Mouse (Mus musculus) kidney, adult 9 months (tissue): ENCODE measurements around the gene Bsdc1.

Experiments
- DNase-seq: peaks from one replicate; pipeline ENCODE4 v3.0.0; 2022

The Bsdc1 gene

GRCm38 (mm10) chr4:129461183-129461960 lies at the start of gene Bsdc1:
Bsdc1 (plus strand) TSS chr4:129461581.
- DNase-seq: peak; percentile 100

- DNase-seq: no peak
Measured at GRCm38 (mm10) chr4:129415892-129416291, 45.5 kb upstream of the Bsdc1 start.

DNA sequence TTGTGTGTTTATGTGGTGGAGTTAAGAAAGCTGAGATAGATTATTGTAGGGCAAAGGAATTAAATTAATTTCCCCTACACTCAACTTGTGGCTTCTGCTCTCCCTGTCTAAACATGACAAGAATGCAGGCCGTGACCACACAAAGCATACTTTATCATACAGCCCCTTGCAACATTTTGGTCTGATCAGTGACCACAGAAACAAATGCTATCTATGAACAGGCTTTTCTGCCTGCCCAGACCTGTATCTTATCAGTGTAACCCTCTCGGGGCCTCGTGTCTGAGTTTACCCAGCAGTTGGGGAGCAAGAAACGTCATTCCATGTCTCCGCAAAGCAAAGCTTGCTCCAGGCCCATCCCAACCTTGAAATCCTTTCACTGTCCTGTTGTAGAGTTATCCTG lies 44.9 kb upstream of the Bsdc1 start:
- DNase-seq: no peak

DNA sequence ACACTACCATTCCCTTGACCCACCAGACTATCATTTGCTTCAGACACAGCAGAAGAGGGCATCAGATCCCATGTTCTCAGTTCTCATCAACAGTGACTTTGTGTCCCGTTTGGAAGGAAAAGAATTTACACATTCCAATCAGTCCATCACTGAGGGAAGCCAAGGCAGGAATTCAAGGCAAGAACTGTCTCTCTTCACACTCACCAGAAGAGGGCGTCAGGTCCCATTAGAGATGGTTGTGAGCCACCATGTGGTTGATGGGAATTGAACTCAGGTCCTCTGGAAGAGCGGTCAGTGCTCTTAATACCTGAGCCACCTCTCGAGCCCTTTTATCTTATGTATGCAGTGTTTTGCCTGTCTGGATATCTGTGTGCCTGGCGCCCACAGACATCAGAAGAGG lies 43.1 kb upstream of the Bsdc1 start:
- no peak for DNase-seq

DNA sequence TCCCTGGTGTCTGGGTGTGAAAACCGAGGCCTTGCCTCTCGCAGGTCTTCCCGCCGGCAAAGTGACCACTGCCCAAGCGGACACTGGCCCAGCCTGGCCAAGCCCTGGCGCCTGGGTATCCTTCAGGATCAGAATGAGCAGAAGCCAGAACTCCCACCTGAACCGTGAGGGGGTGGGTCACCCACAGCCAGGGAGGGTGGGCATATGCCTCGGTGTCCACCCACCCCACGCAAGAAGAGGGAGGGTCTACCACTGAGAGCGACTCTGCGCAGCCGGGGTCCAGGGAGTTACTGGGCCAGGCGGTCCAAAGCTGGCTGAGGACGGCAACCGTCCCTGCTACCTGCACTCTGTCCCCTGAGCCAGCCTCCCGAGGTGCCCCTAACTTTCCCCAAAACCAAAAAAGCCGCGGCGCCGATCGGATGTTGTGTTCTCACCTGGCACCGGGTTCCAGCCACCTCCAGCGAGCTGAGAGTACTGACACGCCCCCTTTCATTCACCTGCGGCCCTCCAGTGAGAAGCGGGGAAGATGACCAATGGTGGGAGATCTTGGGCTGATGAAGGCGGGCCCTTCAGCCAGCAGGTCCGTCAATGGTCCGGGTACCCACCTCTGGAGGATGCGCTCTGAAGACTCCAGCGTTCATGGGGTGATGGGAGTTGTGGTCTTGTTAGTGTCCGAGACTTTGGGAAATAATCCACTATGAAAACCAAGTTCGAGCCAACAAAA lies 20.9 kb upstream of the Bsdc1 start, which contains the start of gene Zbtb8b:
Zbtb8b (minus strand) TSS at position 514 of the 724 bp plus-strand sequence.
- peak; percentile 77 for DNase-seq

- peak; percentile 33 for DNase-seq
Measured at GRCm38 (mm10) chr4:129441145-129441544, 20.2 kb upstream of the Bsdc1 start.

DNA sequence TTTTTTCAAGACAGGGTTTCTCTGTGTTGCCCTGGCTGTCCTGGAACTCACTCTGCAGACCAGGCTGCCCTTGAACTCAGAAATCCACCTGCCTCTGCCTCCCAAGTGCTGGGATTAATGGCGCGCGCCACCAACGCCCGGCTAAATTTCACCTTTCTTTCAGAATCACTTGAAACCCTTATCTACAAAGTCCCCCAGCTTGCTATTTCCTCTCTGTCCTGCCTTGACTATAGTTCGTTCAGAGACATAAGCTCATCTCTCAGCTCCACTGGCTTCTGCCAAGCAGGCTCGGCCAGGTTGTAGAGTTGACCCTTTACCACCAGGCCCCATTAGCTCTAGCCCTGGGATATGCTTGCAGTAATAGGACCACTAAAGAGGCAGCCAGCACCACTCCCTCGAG lies 14.0 kb upstream of the Bsdc1 start:
- no peak for DNase-seq

GRCm38 (mm10) chr4:129447778-129448563 lies 13.4 kb upstream of the Bsdc1 start:
- no peak for DNase-seq

DNA sequence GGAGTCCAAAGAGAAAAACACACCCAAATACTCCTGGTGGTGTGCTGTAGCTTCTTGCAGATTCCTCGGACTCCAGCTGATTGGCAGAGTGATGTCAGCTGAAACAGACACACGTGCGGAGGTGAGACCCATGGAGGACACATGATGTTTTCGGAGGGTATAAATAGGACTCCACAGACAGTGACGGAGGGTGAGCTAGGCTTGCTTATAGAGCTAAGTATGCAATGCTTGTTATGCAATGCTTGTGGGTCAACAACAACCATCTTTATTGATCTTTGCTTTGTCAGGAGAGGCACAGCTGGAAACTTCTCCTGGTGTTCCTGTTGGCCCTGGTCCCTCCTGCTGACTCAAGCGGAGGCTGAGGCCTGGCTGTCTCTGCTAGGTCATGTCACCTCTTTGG lies 12.7 kb upstream of the Bsdc1 start:
- DNase-seq: no peak

GRCm38 (mm10) chr4:129450851-129451250 lies 10.5 kb upstream of the Bsdc1 start:
- no peak for DNase-seq

DNA sequence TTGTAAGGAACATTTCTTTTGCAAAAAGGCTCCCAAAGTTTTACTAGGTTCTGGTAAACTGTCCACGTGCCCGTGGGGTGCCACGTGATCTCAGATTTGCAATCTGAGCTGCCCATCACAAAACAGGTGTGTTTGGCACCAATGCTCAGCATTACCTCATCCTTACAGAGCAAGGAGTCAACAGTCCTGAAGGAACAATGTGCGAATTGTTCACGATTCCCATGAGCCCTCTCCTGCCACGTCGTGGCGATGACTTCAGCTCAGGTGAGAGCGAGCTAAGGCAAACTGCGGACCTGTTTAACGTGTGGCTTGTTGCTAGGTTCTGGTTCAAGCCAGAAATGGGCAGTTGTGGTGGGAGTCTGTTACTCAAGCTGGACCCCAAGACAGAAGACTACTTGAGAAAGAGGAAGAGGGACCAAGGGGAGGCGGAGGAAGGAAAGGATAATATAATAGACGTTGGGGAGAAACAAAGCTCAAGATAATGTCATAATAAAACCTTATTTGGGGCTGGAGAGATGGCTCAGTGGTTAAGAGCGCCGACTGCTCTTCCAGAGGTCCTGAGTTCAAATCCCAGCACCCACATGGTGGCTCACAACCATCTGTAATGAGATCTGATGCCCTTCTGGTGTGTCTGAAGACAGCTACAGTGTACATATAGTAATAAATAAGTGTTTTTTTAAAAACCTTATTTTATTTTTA lies 9.8 kb upstream of the Bsdc1 start:
- DNase-seq: no peak

- DNase-seq: peak; percentile 90
Measured at GRCm38 (mm10) chr4:129455265-129455664, 6.1 kb upstream of the Bsdc1 start.

- DNase-seq: peak; percentile 61
Measured at GRCm38 (mm10) chr4:129456126-129456525, 5.3 kb upstream of the Bsdc1 start.

DNA sequence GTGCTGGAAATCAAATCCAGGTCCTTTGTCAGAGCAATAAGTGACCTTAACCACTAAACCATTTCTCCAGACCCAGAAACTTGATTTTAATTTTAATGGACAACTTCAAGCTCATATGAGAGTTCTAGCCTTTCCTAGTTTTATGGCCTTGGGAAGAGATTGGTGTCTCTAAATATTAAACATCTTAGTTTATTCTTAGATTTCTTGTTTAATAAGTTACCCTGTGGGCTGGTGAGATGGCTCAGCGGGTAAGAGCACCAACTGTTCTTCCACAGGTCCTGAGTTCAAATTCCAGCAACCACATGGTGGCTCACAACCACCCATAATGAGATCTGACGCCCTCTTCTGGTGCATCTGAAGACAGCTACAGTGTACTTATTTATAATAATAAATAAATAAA lies 4.1 kb upstream of the Bsdc1 start:
- peak; percentile 60 for DNase-seq

DNA sequence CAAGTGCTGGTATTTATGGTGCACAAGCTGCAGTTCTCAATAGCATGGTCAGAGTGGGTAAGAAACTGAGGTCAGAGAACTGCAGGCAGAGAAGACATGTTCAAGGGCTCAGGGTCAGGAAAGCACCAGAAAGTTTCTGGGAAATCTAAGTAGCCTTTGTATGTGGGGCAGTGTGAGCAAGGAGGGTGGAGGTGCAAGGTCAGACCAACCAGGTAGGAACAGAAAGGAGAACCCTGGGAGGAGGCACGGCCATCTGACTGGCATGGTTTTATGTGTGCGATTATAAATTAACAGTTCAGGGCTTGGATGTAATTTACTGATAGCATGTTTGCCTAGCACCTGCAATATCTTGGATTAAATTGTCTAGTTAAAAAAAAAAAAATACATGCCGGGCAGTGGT lies 1.7 kb upstream of the Bsdc1 start:
- peak; percentile 64 for DNase-seq

- DNase-seq: peak; percentile 31
Measured at GRCm38 (mm10) chr4:129460827-129461182, 576 bp upstream of the Bsdc1 start.

GRCm38 (mm10) chr4:129462118-129462517 lies 737 bp downstream of the Bsdc1 start:
- peak; percentile 50 for DNase-seq

DNA sequence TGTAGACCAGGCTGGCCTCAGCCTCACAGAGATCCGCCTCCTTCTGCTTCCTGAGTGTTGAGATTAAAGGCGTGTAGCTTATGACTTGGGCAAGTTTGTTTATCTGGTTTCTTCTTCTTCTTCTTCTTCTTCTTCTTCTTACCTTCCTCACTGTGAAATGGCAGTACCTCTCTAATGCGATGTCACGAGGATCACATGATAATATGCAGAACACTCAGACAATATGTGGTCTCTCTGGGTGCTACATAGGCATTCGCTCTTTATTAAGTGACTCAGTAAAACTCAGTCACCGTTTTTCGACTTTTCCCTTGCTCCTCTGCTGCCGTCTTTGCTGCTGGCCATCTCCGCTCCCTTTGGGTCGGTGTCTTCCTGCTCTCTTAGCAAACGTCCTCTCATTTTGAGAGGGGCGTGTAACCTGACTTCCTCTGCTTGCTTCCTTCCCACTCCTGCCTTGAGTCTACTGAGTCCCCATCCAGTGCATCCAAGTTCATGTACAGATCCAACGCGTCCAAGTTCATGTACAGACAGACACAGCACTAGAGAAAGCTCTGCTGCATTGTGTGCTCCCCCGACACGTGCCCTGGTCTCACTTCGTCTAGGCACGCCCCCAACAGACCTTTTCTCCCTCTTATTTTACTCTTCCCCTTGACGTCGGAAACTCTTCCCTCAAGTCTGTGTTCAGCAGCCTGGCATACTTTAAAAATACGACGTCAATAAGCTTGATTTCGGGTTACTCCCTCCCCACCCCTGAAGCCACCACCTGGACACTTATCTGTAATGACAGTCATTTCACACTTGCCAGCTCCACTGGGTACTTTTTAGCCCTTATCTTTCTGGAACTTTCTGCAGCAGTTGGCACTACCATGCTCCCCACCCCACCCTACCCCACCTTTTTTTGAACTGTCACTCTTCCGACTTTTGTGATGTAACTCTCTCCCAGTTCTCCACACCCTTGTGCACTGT lies 2.0 kb downstream of the Bsdc1 start:
- no peak for DNase-seq

GRCm38 (mm10) chr4:129464286-129464815 lies 3.0 kb downstream of the Bsdc1 start:
- DNase-seq: no peak

- no peak for DNase-seq
Measured at GRCm38 (mm10) chr4:129476047-129476446, 14.7 kb downstream of the Bsdc1 start.

- DNase-seq: no peak
Measured at GRCm38 (mm10) chr4:129479863-129480262, 18.5 kb downstream of the Bsdc1 start.
